Mouse (Mus musculus) midbrain, postnatal 0 days (tissue): ENCODE results near the gene Phf19. TPM values are rescaled to one million over a fixed set of nuclear protein-coding genes. Genes with fewer than 3 reads are reported as not detected.

Experiments
- ATAC-seq: fragments of 200-750 bp; cut with Nextera tagmentation; 2 replicates; pipeline ENCODE4 v1.8.0; 2017; ENCODE audit warnings: moderate number of reproducible peaks, mild to moderate bottlenecking, moderate TSS enrichment, moderate library complexity; ENCODE audit not compliant: low FRiP score
- DNase-seq: peaks from one replicate; pipeline ENCODE4 v3.0.0-alpha.2; 2015; ENCODE audit warnings: low spot score
- H3K27ac ChIP-seq: fragments of 300-500 bp; sonication (generic); 2 replicates; pipeline ENCODE4 v1.5.1; 2014; ENCODE audit warnings: low read depth, mild to moderate bottlenecking, low read length, mixed read lengths
- H3K27me3 ChIP-seq: fragments of 300-500 bp; sonication (generic); 2 replicates; pipeline ENCODE4 v1.6.1; 2014; ENCODE audit warnings: low read length, control low read depth, mixed read lengths; ENCODE audit not compliant: insufficient read depth
- H3K36me3 ChIP-seq: fragments of 300-500 bp; sonication (generic); 2 replicates; pipeline ENCODE4 v1.6.1; 2014; ENCODE audit warnings: low read length, control low read depth, mixed read lengths; ENCODE audit not compliant: insufficient read depth
- H3K4me1 ChIP-seq: fragments of 300-500 bp; sonication (generic); 2 replicates; pipeline ENCODE4 v1.6.1; 2014; ENCODE audit warnings: mild to moderate bottlenecking, control low read depth, antibody characterized with exemption, low read length, mixed read lengths; ENCODE audit not compliant: insufficient read depth
- H3K4me2 ChIP-seq: fragments of 300-500 bp; sonication (generic); 2 replicates; pipeline ENCODE4 v1.6.1; 2014; ENCODE audit warnings: low read depth, mild to moderate bottlenecking, low read length, mixed read lengths; ENCODE audit not compliant: poor library complexity, severe bottlenecking
- H3K4me3 ChIP-seq: fragments of 300-500 bp; sonication (generic); 2 replicates; pipeline ENCODE4 v1.5.1; 2014; ENCODE audit warnings: low read depth, mild to moderate bottlenecking, low read length, moderate library complexity
- H3K9ac ChIP-seq: fragments of 300-500 bp; sonication (generic); replicated peaks from 2 replicates; pipeline ENCODE4 v1.6.1; 2014; ENCODE audit warnings: mild to moderate bottlenecking, low read length, moderate library complexity, mixed read lengths; ENCODE audit not compliant: poor library complexity, severe bottlenecking
- H3K9me3 ChIP-seq: fragments of 300-500 bp; sonication (generic); 2 replicates; pipeline ENCODE4 v1.6.1; 2016; ENCODE audit warnings: low read length, control low read depth
- CTCF ChIP-seq: IDR thresholded peaks from 2 replicates; pipeline ENCODE4 v1.5.1; 2016; ENCODE audit warnings: antibody characterized with exemption, mild to moderate bottlenecking
- WGBS: fragments of 180-500 bp; shearing (Covaris S2); extraction: QIAGEN DNeasy Blood & Tissue Kit; methylation state at CpG from one replicate; pipeline ENCODE4 v1.1.7; 2014; 5-methylcytosine and 5-hydroxymethylcytosine counted together
- polyA plus RNA-seq: library from polyadenylated mRNA; unstranded; fragments of >200 nt; fragmentation: Nextera tagmentation; extraction: Ambion mirVana; gene quantifications from 2 replicates; pipeline ENCODE4 v1.2.1, GENCODE M21; 2015
- total RNA-seq: library from RNA; depleted of rRNA; stranded (reverse); fragments of >200 nt; gene quantifications from 2 replicates; pipeline ENCODE4 v1.2.3, GENCODE M21; 2014

Phf19 gene
- total and polyA plus RNA-seq, 2 experiments from 2014 or later: 1.3 to 2.1 TPM

GRCm38 (mm10) chr2:34944761-34945160 lies 30.9 kb upstream of the Phf19 start:
- Histone ChIP-seq H3K9me3 (no peaks in the 10 kb centered on the region), H3K36me3 (no peaks in the 10 kb centered on the region), H3K9ac (no peak overlapping the region), H3K4me1 (no peaks in the 10 kb centered on the region), H3K27ac (no peak overlapping the region), H3K27me3 (no peaks in the 10 kb centered on the region), H3K4me3 (no peak overlapping the region), H3K4me2 (no peak overlapping the region)
- ATAC-seq (no peak), DNase-seq (no peak)
- 26% methylated on average over 8 of the region's 8 CpGs for WGBS
- TF ChIP-seq CTCF: no peak

- no peaks in the 10 kb centered on the region for H3K9me3 ChIP-seq
- H3K9ac ChIP-seq: no peak overlapping the region
- H3K4me3 ChIP-seq: no peak overlapping the region
- H3K27ac ChIP-seq: no peak overlapping the region
- ATAC-seq: no peak
- no peaks in the 10 kb centered on the region for H3K27me3 ChIP-seq
- 80% methylated on average over 13 of the region's 13 CpGs for WGBS
- DNase-seq: no peak
- TF ChIP-seq CTCF: no peak
- no peaks in the 10 kb centered on the region for H3K36me3 ChIP-seq
- no peaks in the 10 kb centered on the region for H3K4me1 ChIP-seq
- H3K4me2 ChIP-seq: no peak overlapping the region
Measured at GRCm38 (mm10) chr2:34943556-34944120, 29.8 kb upstream of the Phf19 start.

- TF ChIP-seq CTCF: no peak
- Histone ChIP-seq H3K27ac (no peak overlapping the region), H3K9me3 (no peaks in the 10 kb centered on the region), H3K27me3 (no peaks in the 10 kb centered on the region), H3K36me3 (no peaks in the 10 kb centered on the region), H3K9ac (no peak overlapping the region), H3K4me1 (no peaks in the 10 kb centered on the region), H3K4me2 (no peak overlapping the region), H3K4me3 (no peak overlapping the region)
- DNase-seq: no peak
- ATAC-seq: no peak
- 70% methylated on average over 11 of the region's 11 CpGs for WGBS
Measured at GRCm38 (mm10) chr2:34941061-34941675, 27.3 kb upstream of the Phf19 start.

GRCm38 (mm10) chr2:34940246-34940645 lies 26.4 kb upstream of the Phf19 start:
- DNase-seq: no peak
- Histone ChIP-seq H3K4me2 (no peak overlapping the region), H3K9me3 (no peaks in the 10 kb centered on the region), H3K36me3 (no peaks in the 10 kb centered on the region), H3K9ac (no peak overlapping the region), H3K4me1 (no peaks in the 10 kb centered on the region), H3K27me3 (no peaks in the 10 kb centered on the region), H3K4me3 (no peak overlapping the region), H3K27ac (no peak overlapping the region)
- no peak for ATAC-seq
- 74% methylated on average over 5 of the region's 5 CpGs for WGBS
- no peak for TF ChIP-seq CTCF

- Histone ChIP-seq H3K36me3 (no peaks in the 10 kb centered on the region), H3K27ac (no peak overlapping the region), H3K27me3 (no peaks in the 10 kb centered on the region), H3K9ac (no peak overlapping the region), H3K4me1 (no peaks in the 10 kb centered on the region), H3K9me3 (no peaks in the 10 kb centered on the region), H3K4me3 (no peak overlapping the region), H3K4me2 (no peak overlapping the region)
- 66% methylated on average over 8 of the region's 8 CpGs for WGBS
- ATAC-seq (no peak; the same call in 1 of the 2 replicates), DNase-seq (peak; percentile 49)
- no peak for TF ChIP-seq CTCF
Measured at GRCm38 (mm10) chr2:34938269-34939208, 24.7 kb upstream of the Phf19 start.

- DNase-seq (no peak), ATAC-seq (no peak)
- Histone ChIP-seq H3K9ac (no peak overlapping the region), H3K36me3 (no peaks in the 10 kb centered on the region), H3K9me3 (no peaks in the 10 kb centered on the region), H3K4me3 (no peak overlapping the region), H3K4me1 (no peaks in the 10 kb centered on the region), H3K27me3 (no peaks in the 10 kb centered on the region), H3K27ac (no peak overlapping the region), H3K4me2 (no peak overlapping the region)
- no peak for TF ChIP-seq CTCF
- 54% methylated on average over 5 of the region's 5 CpGs for WGBS
Measured at GRCm38 (mm10) chr2:34937460-34937859, 23.6 kb upstream of the Phf19 start.
